Mouse (Mus musculus): ENCODE results near the gene Nif3l1. TPM values are rescaled to one million over a fixed set of nuclear protein-coding genes. Genes with fewer than 3 reads are reported as not detected.

Gene Nif3l1
- total and polyA plus RNA-seq, 2 experiments from 2014 or later: 41.5 to 46.8 TPM

DNA sequence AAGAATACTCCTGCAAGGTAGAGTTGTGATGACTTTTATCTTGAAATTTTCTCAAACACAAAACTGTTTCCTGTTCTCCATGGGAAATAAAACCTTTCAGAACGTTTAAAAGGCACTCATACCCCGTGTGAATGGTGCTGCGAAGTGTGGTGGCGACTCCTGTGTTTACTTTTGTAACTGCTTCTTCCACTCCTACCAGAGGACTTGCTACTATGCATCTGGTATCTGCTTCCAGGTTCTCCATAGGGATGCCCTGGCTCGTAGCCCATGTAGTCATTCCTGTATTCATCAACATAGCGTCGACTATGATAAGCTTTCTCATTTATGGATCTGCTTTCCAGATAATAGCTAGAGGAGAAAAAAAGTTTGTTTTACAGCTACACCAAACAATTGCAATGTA lies 24.0 kb upstream of the Nif3l1 start:
- no peak for ATAC-seq
- DNase-seq: no peak
- H3K9ac ChIP-seq: no peak overlapping the region
- H3K36me3 ChIP-seq (ENCODE audit: insufficient read depth): peaks cover 47% of the 10 kb centered on the region
- WGBS: 67% methylated on average over 7 of the region's 7 CpGs
- H3K4me1 ChIP-seq (ENCODE audit: insufficient read depth): peaks cover 7% of the 10 kb centered on the region
- no peak for TF ChIP-seq CTCF (IDR thresholded peaks at IDR 0.05; ENCODE audit: low read depth)
- H3K9me3 ChIP-seq (ENCODE audit: low read length): no peaks in the 10 kb centered on the region
- H3K27me3 ChIP-seq (ENCODE audit: insufficient read depth, low read length): no peaks in the 10 kb centered on the region
- H3K4me3 ChIP-seq (ENCODE audit: low read depth, low read length): no peak overlapping the region
- H3K27ac ChIP-seq (ENCODE audit: low read depth, low read length): no peak overlapping the region
- H3K4me2 ChIP-seq (ENCODE audit: low read depth): no peak overlapping the region

GRCm38 (mm10) chr1:58422879-58423278 lies 22.1 kb upstream of the Nif3l1 start:
- WGBS: 6% methylated on average over 13 of the region's 13 CpGs
- Histone ChIP-seq H3K27me3 (ENCODE audit: insufficient read depth, low read length) (no peaks in the 10 kb centered on the region), H3K4me3 (ENCODE audit: low read depth, low read length) (peak overlapping the region; percentile 85), H3K9me3 (ENCODE audit: low read length) (no peaks in the 10 kb centered on the region), H3K4me1 (ENCODE audit: insufficient read depth) (peaks cover 7% of the 10 kb centered on the region), H3K27ac (ENCODE audit: low read depth, low read length) (peak overlapping the region; percentile 100), H3K9ac (peak overlapping the region; percentile 99), H3K4me2 (ENCODE audit: low read depth) (peak overlapping the region; percentile 60), H3K36me3 (ENCODE audit: insufficient read depth) (peaks cover 30% of the 10 kb centered on the region)
- DNase-seq: peak; percentile 73
- ATAC-seq: peak; percentile 62
- TF ChIP-seq CTCF (IDR thresholded peaks at IDR 0.05; ENCODE audit: low read depth): no peak

- ATAC-seq: peak; percentile 91
Measured at GRCm38 (mm10) chr1:58423371-58424248, 21.3 kb upstream of the Nif3l1 start, which contains the start of gene Clk1. Gene Clk1, minus strand, starts transcription at chr1:58424066.

DNA sequence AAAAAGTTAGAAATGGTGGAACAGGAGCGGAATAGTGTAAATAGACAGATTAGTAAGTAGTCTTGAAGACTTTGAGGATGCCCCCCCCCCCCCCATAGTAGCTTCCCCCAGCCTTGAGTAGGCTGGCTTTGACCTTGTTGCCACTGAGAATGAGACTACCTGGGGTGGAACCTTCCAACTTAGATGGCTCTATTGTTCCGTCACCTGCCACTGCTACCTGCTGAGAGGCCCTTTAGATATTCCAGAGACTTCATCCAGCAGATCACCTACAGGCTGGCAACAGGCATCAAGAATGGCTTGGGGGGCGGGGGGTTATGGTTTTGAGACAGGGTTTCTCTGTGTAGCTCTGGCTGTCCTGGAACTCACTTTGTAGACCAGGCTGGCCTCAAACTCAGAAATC lies 20.4 kb upstream of the Nif3l1 start:
- H3K27ac ChIP-seq (ENCODE audit: low read depth, low read length): no peak overlapping the region
- peaks cover 15% of the 10 kb centered on the region for H3K36me3 ChIP-seq (ENCODE audit: insufficient read depth)
- H3K4me1 ChIP-seq (ENCODE audit: insufficient read depth): peaks cover 7% of the 10 kb centered on the region
- H3K9ac ChIP-seq: no peak overlapping the region
- H3K27me3 ChIP-seq (ENCODE audit: insufficient read depth, low read length): no peaks in the 10 kb centered on the region
- H3K4me2 ChIP-seq (ENCODE audit: low read depth): no peak overlapping the region; the same call in 1 of the 2 replicates
- no peak for ATAC-seq
- no peak for DNase-seq
- TF ChIP-seq CTCF (IDR thresholded peaks at IDR 0.05; ENCODE audit: low read depth): no peak
- H3K4me3 ChIP-seq (ENCODE audit: low read depth, low read length): no peak overlapping the region
- 90% methylated on average over 3 of the region's 3 CpGs for WGBS
- H3K9me3 ChIP-seq (ENCODE audit: low read length): no peaks in the 10 kb centered on the region

More at GRCm38 (mm10) chr1:58423371-58424248, 21.3 kb upstream of the Nif3l1 start, which contains the start of gene Clk1:
- WGBS: 1% methylated on average over 79 of the region's 79 CpGs
- peak within 1 kb of the TSS; percentile 99 for H3K9ac ChIP-seq
- H3K4me3 ChIP-seq (ENCODE audit: low read depth, low read length): peak within 1 kb of the TSS; percentile 85
- H3K9me3 ChIP-seq (ENCODE audit: low read length): no peaks in the 10 kb centered on the region
- peak within 1 kb of the TSS; percentile 100 for H3K27ac ChIP-seq (ENCODE audit: low read depth, low read length)
- peaks cover 7% of the 10 kb centered on the region for H3K4me1 ChIP-seq (ENCODE audit: insufficient read depth)
- H3K4me2 ChIP-seq (ENCODE audit: low read depth): peak within 1 kb of the TSS; percentile 60
- peaks cover 23% of the 10 kb centered on the region for H3K36me3 ChIP-seq (ENCODE audit: insufficient read depth)
- DNase-seq: peak; percentile 97
- H3K27me3 ChIP-seq (ENCODE audit: insufficient read depth, low read length): no peaks in the 10 kb centered on the region
- no peak for TF ChIP-seq CTCF (IDR thresholded peaks at IDR 0.05; ENCODE audit: low read depth)

GRCm38 (mm10) chr1:58444691-58445090 lies 260 bp upstream of the Nif3l1 start:
- Histone ChIP-seq H3K27ac (ENCODE audit: low read depth, low read length) (peak overlapping the region; percentile 95), H3K4me2 (ENCODE audit: low read depth) (peak overlapping the region; percentile 61), H3K9me3 (ENCODE audit: low read length) (no peaks in the 10 kb centered on the region), H3K27me3 (ENCODE audit: insufficient read depth, low read length) (no peaks in the 10 kb centered on the region), H3K36me3 (ENCODE audit: insufficient read depth) (peaks cover 7% of the 10 kb centered on the region), H3K4me1 (ENCODE audit: insufficient read depth) (peaks cover 10% of the 10 kb centered on the region; the same call in 1 of the 2 replicates), H3K9ac (peak overlapping the region; percentile 86), H3K4me3 (ENCODE audit: low read depth, low read length) (peak overlapping the region; percentile 67)
- DNase-seq (no peak), ATAC-seq (no peak)
- 11% methylated on average over 10 of the region's 10 CpGs for WGBS
- no peak for TF ChIP-seq CTCF (IDR thresholded peaks at IDR 0.05; ENCODE audit: low read depth)

- Histone ChIP-seq H3K36me3 (ENCODE audit: insufficient read depth) (peaks cover 12% of the 10 kb centered on the region), H3K4me3 (ENCODE audit: low read depth, low read length) (peak overlapping the region; percentile 67), H3K27me3 (ENCODE audit: insufficient read depth, low read length) (no peaks in the 10 kb centered on the region), H3K9ac (peak overlapping the region; percentile 86), H3K4me2 (ENCODE audit: low read depth) (peak overlapping the region; percentile 61), H3K4me1 (ENCODE audit: insufficient read depth) (peaks cover 10% of the 10 kb centered on the region; the same call in 1 of the 2 replicates), H3K9me3 (ENCODE audit: low read length) (no peaks in the 10 kb centered on the region), H3K27ac (ENCODE audit: low read depth, low read length) (peak overlapping the region; percentile 95)
- ATAC-seq: no peak
- no peak for DNase-seq
- TF ChIP-seq CTCF (IDR thresholded peaks at IDR 0.05; ENCODE audit: low read depth): no peak
- 3% methylated on average over 11 of the region's 11 CpGs for WGBS
Measured at GRCm38 (mm10) chr1:58445861-58446260, 910 bp downstream of the Nif3l1 start.

GRCm38 (mm10) chr1:58447766-58448165 lies 2.8 kb downstream of the Nif3l1 start:
- Histone ChIP-seq H3K4me3 (ENCODE audit: low read depth, low read length) (no peak overlapping the region), H3K9ac (no peak overlapping the region), H3K4me2 (ENCODE audit: low read depth) (no peak overlapping the region), H3K27ac (ENCODE audit: low read depth, low read length) (no peak overlapping the region), H3K27me3 (ENCODE audit: insufficient read depth, low read length) (no peaks in the 10 kb centered on the region), H3K36me3 (ENCODE audit: insufficient read depth) (peaks cover 25% of the 10 kb centered on the region), H3K4me1 (ENCODE audit: insufficient read depth) (peaks cover 10% of the 10 kb centered on the region; the same call in 1 of the 2 replicates), H3K9me3 (ENCODE audit: low read length) (no peaks in the 10 kb centered on the region)
- ATAC-seq (no peak), DNase-seq (no peak)
- 93% methylated on average over 7 of the region's 7 CpGs for WGBS
- no peak for TF ChIP-seq CTCF (IDR thresholded peaks at IDR 0.05; ENCODE audit: low read depth)

All from forebrain, postnatal 0 days (tissue).